Mouse (Mus musculus) neural tube, embryonic 12.5 days (tissue): Measurements from ENCODE around the gene Ube2ql1. TPM values are rescaled to one million over a fixed set of nuclear protein-coding genes. Genes with fewer than 3 reads are reported as not detected.

ENCODE experiments used
- polyA plus RNA-seq: library from polyadenylated mRNA; unstranded; fragments of >200 nt; fragmentation: Nextera tagmentation; extraction: Ambion mirVana; gene quantifications from 2 replicates; pipeline ENCODE4 v1.2.1, GENCODE M21; 2016

Ube2ql1 gene
- polyA plus RNA-seq, 1 experiment from 2014 or later = 34.3 TPM

Other genes starting within 250 kb of the Ube2ql1 start
- 99.4 and 106 TPM in 2 replicates for gene Nsun2, start 206.1 kb downstream of the Ube2ql1 start, polyA plus RNA-seq
- gene Tent4a, start 205.3 kb downstream of the Ube2ql1 start, polyA plus RNA-seq = 7.4 and 8.2 TPM in 2 replicates
- 21.1 and 25.9 TPM in 2 replicates for gene Srd5a1, start 128.4 kb downstream of the Ube2ql1 start, polyA plus RNA-seq
- gene Med10, start 62.5 kb upstream of the Ube2ql1 start, polyA plus RNA-seq = 190 and 210 TPM in 2 replicates